Mouse (Mus musculus): ENCODE measurements at regions not wholly inside any gene's neighbourhood (a gene's known extent, or its start where the extent isn't known, plus 50 kb on each side); places are given as distances from the start of the nearest gene placed in this dataset.

- peak; percentile 53; the same call in 1 of the 2 replicates for ATAC-seq (ENCODE audit: insufficient number of reproducible peaks, insufficient read depth, low FRiP score, low read depth)
- H3K36me3 ChIP-seq (ENCODE audit: control insufficient read depth, insufficient read depth, low read length): no peaks in the 10 kb centered on the region
- no peak overlapping the region for H3K4me3 ChIP-seq (ENCODE audit: low read depth, low read length)
- H3K9ac ChIP-seq (replicated peaks; ENCODE audit: low read depth, low read length): no peak overlapping the region
- 66% methylated on average over 5 of the region's 5 CpGs for WGBS
- no peak overlapping the region for H3K27ac ChIP-seq (ENCODE audit: low read length)
- no peaks in the 10 kb centered on the region for H3K27me3 ChIP-seq (ENCODE audit: control insufficient read depth, insufficient read depth, low read length)
- H3K4me2 ChIP-seq (replicated peaks; ENCODE audit: low read depth, low read length): no peak overlapping the region
- 0 out of 2 replicates have a peak, but pooled peaks cover 4% of the 10 kb centered on the region for H3K4me1 ChIP-seq (ENCODE audit: control insufficient read depth, insufficient read depth, low read length)
- H3K9me3 ChIP-seq (ENCODE audit: control insufficient read depth, low read depth, low read length): no peaks in the 10 kb centered on the region
These were observed 51.7 kb upstream of the Slc35f5 start for GRCm38 (mm10) chr1:125508594-125509257.

Measured in stomach, embryonic 14.5 days (tissue).